Mouse (Mus musculus) heart, embryonic 15.5 days (tissue): ENCODE measurements around the gene Rdx. TPM values are rescaled to one million over a fixed set of nuclear protein-coding genes. Genes with fewer than 3 reads are reported as not detected.
A peak's percentile ranks its signal among the peaks of the same experiment; 100 is the strongest.

Source experiments
- ATAC-seq: fragments of 200-750 bp; cut with Nextera tagmentation; replicated peaks from 2 replicates; pipeline ENCODE4 v1.8.0; 2017; ENCODE audit warnings: low read depth, moderate TSS enrichment; ENCODE audit not compliant: insufficient number of reproducible peaks, insufficient read depth, low FRiP score
- H3K27ac ChIP-seq: fragments of 300-500 bp; sonication (generic); 2 replicates; pipeline ENCODE4 v1.5.1; 2015; ENCODE audit warnings: mild to moderate bottlenecking, inconsistent platforms
- H3K27me3 ChIP-seq: fragments of 300-500 bp; sonication (generic); 2 replicates; pipeline ENCODE4 v1.6.1; 2015; ENCODE audit warnings: inconsistent platforms
- H3K36me3 ChIP-seq: fragments of 300-500 bp; sonication (generic); 2 replicates; pipeline ENCODE4 v1.6.1; 2015; ENCODE audit warnings: mild to moderate bottlenecking, inconsistent platforms
- H3K4me1 ChIP-seq: fragments of 300-500 bp; sonication (generic); replicated peaks from 2 replicates; pipeline ENCODE4 v1.6.1; 2015; ENCODE audit warnings: inconsistent platforms
- H3K4me2 ChIP-seq: fragments of 300-500 bp; sonication (generic); 2 replicates; pipeline ENCODE4 v1.6.1; 2015; ENCODE audit warnings: inconsistent platforms, mild to moderate bottlenecking, moderate library complexity
- H3K4me3 ChIP-seq: fragments of 300-500 bp; sonication (generic); 2 replicates; pipeline ENCODE4 v1.5.1; 2015; ENCODE audit warnings: mild to moderate bottlenecking, inconsistent platforms
- H3K9ac ChIP-seq: fragments of 300-500 bp; sonication (generic); 2 replicates; pipeline ENCODE4 v1.6.1; 2015; ENCODE audit warnings: mild to moderate bottlenecking, inconsistent platforms
- H3K9me3 ChIP-seq: fragments of 300-500 bp; sonication (generic); replicated peaks from 2 replicates; pipeline ENCODE4 v1.6.1; 2016; ENCODE audit warnings: inconsistent platforms
- WGBS: fragments of 180-500 bp; shearing (Covaris S2); methylation state at CpG from one replicate; pipeline ENCODE4 v1.1.7; 2015; ENCODE audit warnings: mixed read lengths; 5-methylcytosine and 5-hydroxymethylcytosine counted together
- polyA plus RNA-seq: library from polyadenylated mRNA; unstranded; fragments of >200 nt; fragmentation: Nextera tagmentation; extraction: Ambion mirVana; gene quantifications from 2 replicates; pipeline ENCODE4 v1.2.1, GENCODE M21; 2015

Rdx gene
- polyA plus RNA-seq, 1 experiment from 2014 or later = 102 TPM

GRCm38 (mm10) chr9:52094471-52094980, 47.6 kb downstream of the Rdx start:
- H3K36me3 ChIP-seq = peaks cover 6% of the 10 kb centered on the region; the same call in 1 of the 2 replicates
- H3K9ac ChIP-seq = no peak overlapping the region
- H3K27ac ChIP-seq = no peak overlapping the region
- no peaks in the 10 kb centered on the region for H3K9me3 ChIP-seq
- no peak overlapping the region for H3K4me3 ChIP-seq
- no peak overlapping the region for H3K4me2 ChIP-seq
- no peaks in the 10 kb centered on the region for H3K27me3 ChIP-seq
- ATAC-seq = no peak
- WGBS = 62% methylated on average over 10 of the region's 10 CpGs
- peaks cover 32% of the 10 kb centered on the region for H3K4me1 ChIP-seq

GRCm38 (mm10) chr9:52095666-52096065, 48.7 kb downstream of the Rdx start:
- Histone ChIP-seq H3K27ac (no peak overlapping the region), H3K4me1 (peaks cover 32% of the 10 kb centered on the region), H3K4me2 (no peak overlapping the region), H3K36me3 (no peaks in the 10 kb centered on the region), H3K9me3 (no peaks in the 10 kb centered on the region), H3K27me3 (no peaks in the 10 kb centered on the region), H3K9ac (no peak overlapping the region), H3K4me3 (no peak overlapping the region)
- 66% methylated on average over 3 of the region's 3 CpGs for WGBS
- no peak for ATAC-seq

GRCm38 (mm10) chr9:52097386-52097785, 50.4 kb downstream of the Rdx start:
- ATAC-seq = no peak
- no peak overlapping the region for H3K4me3 ChIP-seq
- no peak overlapping the region for H3K9ac ChIP-seq
- H3K36me3 ChIP-seq = no peaks in the 10 kb centered on the region
- no peaks in the 10 kb centered on the region for H3K27me3 ChIP-seq
- H3K4me1 ChIP-seq = peaks cover 32% of the 10 kb centered on the region
- H3K9me3 ChIP-seq = no peaks in the 10 kb centered on the region
- H3K27ac ChIP-seq = no peak overlapping the region
- no peak overlapping the region for H3K4me2 ChIP-seq
- 54% methylated on average over 1 of the region's 1 CpGs for WGBS

GRCm38 (mm10) chr9:52098600-52098999, 51.6 kb downstream of the Rdx start:
- Histone ChIP-seq H3K9me3 (no peaks in the 10 kb centered on the region), H3K4me1 (peaks cover 27% of the 10 kb centered on the region), H3K4me2 (no peak overlapping the region), H3K27me3 (no peaks in the 10 kb centered on the region), H3K27ac (no peak overlapping the region), H3K4me3 (no peak overlapping the region), H3K9ac (no peak overlapping the region), H3K36me3 (no peaks in the 10 kb centered on the region)
- 2% methylated on average over 7 of the region's 7 CpGs for WGBS
- ATAC-seq = 0 out of 2 replicates have a peak, but pooled peaks have one; percentile 50

- no peak overlapping the region for H3K9ac ChIP-seq
- 81% methylated on average over 14 of the region's 14 CpGs for WGBS
- no peaks in the 10 kb centered on the region for H3K9me3 ChIP-seq
- H3K27me3 ChIP-seq = no peaks in the 10 kb centered on the region
- H3K36me3 ChIP-seq = no peaks in the 10 kb centered on the region
- H3K4me1 ChIP-seq = peaks cover 15% of the 10 kb centered on the region
- ATAC-seq = no peak
- H3K27ac ChIP-seq = no peak overlapping the region
- H3K4me3 ChIP-seq = no peak overlapping the region
- 0 out of 2 replicates have a peak overlapping the region, but pooled peaks have one; percentile 5 for H3K4me2 ChIP-seq
These were observed 53.5 kb downstream of the Rdx start for GRCm38 (mm10) chr9:52100426-52100825.

- Histone ChIP-seq H3K36me3 (no peaks in the 10 kb centered on the region), H3K9me3 (no peaks in the 10 kb centered on the region), H3K9ac (no peak overlapping the region), H3K27ac (peak overlapping the region; percentile 46), H3K4me2 (peak overlapping the region; percentile 13; the same call in 1 of the 2 replicates), H3K4me3 (no peak overlapping the region), H3K4me1 (peaks cover 15% of the 10 kb centered on the region), H3K27me3 (no peaks in the 10 kb centered on the region)
- 44% methylated on average over 13 of the region's 13 CpGs for WGBS
- ATAC-seq = peak; percentile 48
These were observed 55.3 kb downstream of the Rdx start for GRCm38 (mm10) chr9:52102060-52102844.

- H3K27ac ChIP-seq = no peak overlapping the region
- 65% methylated on average over 9 of the region's 9 CpGs for WGBS
- H3K36me3 ChIP-seq = no peaks in the 10 kb centered on the region
- peaks cover 15% of the 10 kb centered on the region for H3K4me1 ChIP-seq
- no peaks in the 10 kb centered on the region for H3K27me3 ChIP-seq
- H3K9me3 ChIP-seq = no peaks in the 10 kb centered on the region
- ATAC-seq = no peak
- no peak overlapping the region for H3K9ac ChIP-seq
- H3K4me3 ChIP-seq = no peak overlapping the region
- no peak overlapping the region for H3K4me2 ChIP-seq
These were observed 56.7 kb downstream of the Rdx start for GRCm38 (mm10) chr9:52103448-52104224.

GRCm38 (mm10) chr9:52104225-52104615, 57.2 kb downstream of the Rdx start:
- Histone ChIP-seq H3K4me2 (no peak overlapping the region), H3K27me3 (no peaks in the 10 kb centered on the region), H3K9me3 (no peaks in the 10 kb centered on the region), H3K4me1 (peaks cover 15% of the 10 kb centered on the region), H3K9ac (no peak overlapping the region), H3K36me3 (no peaks in the 10 kb centered on the region), H3K27ac (no peak overlapping the region), H3K4me3 (no peak overlapping the region)
- no peak for ATAC-seq
- WGBS = 76% methylated on average over 8 of the region's 8 CpGs

- 84% methylated on average over 6 of the region's 6 CpGs for WGBS
- Histone ChIP-seq H3K9ac (no peak overlapping the region), H3K27me3 (no peaks in the 10 kb centered on the region), H3K27ac (no peak overlapping the region), H3K4me1 (peaks cover 15% of the 10 kb centered on the region), H3K36me3 (no peaks in the 10 kb centered on the region), H3K9me3 (no peaks in the 10 kb centered on the region), H3K4me3 (no peak overlapping the region), H3K4me2 (no peak overlapping the region)
- no peak for ATAC-seq
These were observed 58.5 kb downstream of the Rdx start for GRCm38 (mm10) chr9:52105423-52105822.

- Histone ChIP-seq H3K9me3 (no peaks in the 10 kb centered on the region), H3K4me1 (peaks cover 8% of the 10 kb centered on the region), H3K4me2 (no peak overlapping the region), H3K9ac (no peak overlapping the region), H3K27me3 (no peaks in the 10 kb centered on the region), H3K36me3 (no peaks in the 10 kb centered on the region), H3K27ac (no peak overlapping the region), H3K4me3 (no peak overlapping the region)
- no peak for ATAC-seq
- WGBS = 87% methylated on average over 3 of the region's 3 CpGs
These were observed 60.2 kb downstream of the Rdx start for GRCm38 (mm10) chr9:52107161-52107560.

GRCm38 (mm10) chr9:52110738-52111137, 63.8 kb downstream of the Rdx start:
- no peak overlapping the region for H3K4me2 ChIP-seq
- ATAC-seq = no peak
- no peak overlapping the region for H3K9ac ChIP-seq
- H3K36me3 ChIP-seq = peaks cover 7% of the 10 kb centered on the region; the same call in 1 of the 2 replicates
- H3K27ac ChIP-seq = no peak overlapping the region
- no peak overlapping the region for H3K4me3 ChIP-seq
- no peaks in the 10 kb centered on the region for H3K9me3 ChIP-seq
- no peaks in the 10 kb centered on the region for H3K4me1 ChIP-seq
- WGBS = 67% methylated on average over 3 of the region's 3 CpGs
- no peaks in the 10 kb centered on the region for H3K27me3 ChIP-seq
